Mouse (Mus musculus) bone marrow, adult 2 months (tissue): Measurements from ENCODE around the gene Sox5.

Source experiments
- CTCF ChIP-seq: fragments of 200-500 bp; IDR thresholded peaks from 2 replicates; pipeline ENCODE4 v1.5.1; 2011; ENCODE audit warnings: low read length, control low read depth; ENCODE audit not compliant: control insufficient read depth, insufficient read depth
- POLR2A ChIP-seq: fragments of 200-500 bp; IDR thresholded peaks from 2 replicates; pipeline ENCODE4 v1.6.1; 2011; ENCODE audit warnings: low read depth, mild to moderate bottlenecking, control low read depth, low read length, borderline replicate concordance; ENCODE audit not compliant: control insufficient read depth

DNA sequence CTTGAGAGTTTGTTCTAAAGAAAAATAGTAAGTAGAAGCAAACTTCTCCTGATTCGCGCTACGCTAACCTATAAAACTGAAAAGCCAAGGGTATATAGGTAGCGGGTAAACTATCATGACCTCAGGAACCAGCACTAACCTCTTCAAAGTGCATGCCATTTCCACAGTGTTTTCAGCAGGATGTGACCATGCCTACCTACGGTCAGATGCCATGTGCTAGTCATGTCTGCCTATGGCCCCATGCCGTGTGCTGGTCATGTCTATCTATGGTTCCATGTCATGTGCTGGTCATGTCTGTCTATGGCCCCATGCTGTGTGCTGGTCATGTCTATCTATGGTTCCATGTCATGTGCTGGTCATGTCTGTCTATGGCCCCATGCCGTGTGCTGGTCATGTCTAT, 614.7 kb downstream of the Sox5 start:
- TF ChIP-seq CTCF: no peak
- TF ChIP-seq POLR2A: no peak
